Mouse (Mus musculus) kidney, postnatal 0 days (tissue): ENCODE measurements around the gene Laptm4a. TPM values are rescaled to one million over a fixed set of nuclear protein-coding genes. Genes with fewer than 3 reads are reported as not detected.

Experiments
- ATAC-seq: fragments of 200-750 bp; cut with Nextera tagmentation; replicated peaks from 2 replicates; pipeline ENCODE4 v1.8.0; 2017; ENCODE audit warnings: low read depth, moderate number of reproducible peaks, moderate TSS enrichment, moderate library complexity; ENCODE audit not compliant: low FRiP score
- DNase-seq: peaks from one replicate; pipeline ENCODE4 v3.0.0-alpha.2; 2016; ENCODE audit warnings: low spot score
- H3K27ac ChIP-seq: fragments of 300-500 bp; sonication (generic); 2 replicates; pipeline ENCODE4 v1.5.1; 2014; ENCODE audit warnings: mild to moderate bottlenecking
- H3K27me3 ChIP-seq: fragments of 300-500 bp; sonication (generic); 2 replicates; pipeline ENCODE4 v1.6.1; 2014; ENCODE audit warnings: low read length, mixed read lengths; ENCODE audit not compliant: insufficient read depth
- H3K36me3 ChIP-seq: fragments of 300-500 bp; sonication (generic); 2 replicates; pipeline ENCODE4 v1.6.1; 2014; ENCODE audit warnings: low read length, mixed read lengths; ENCODE audit not compliant: insufficient read depth
- H3K4me1 ChIP-seq: fragments of 300-500 bp; sonication (generic); replicated peaks from 2 replicates; pipeline ENCODE4 v1.6.1; 2014; ENCODE audit warnings: antibody characterized with exemption, low read length, mixed read lengths; ENCODE audit not compliant: insufficient read depth
- H3K4me2 ChIP-seq: fragments of 300-500 bp; sonication (generic); 2 replicates; pipeline ENCODE4 v1.6.1; 2014; ENCODE audit warnings: mild to moderate bottlenecking, low read length, moderate library complexity, mixed read lengths
- H3K4me3 ChIP-seq: fragments of 300-500 bp; sonication (generic); replicated peaks from 2 replicates; pipeline ENCODE4 v1.5.1; 2014; ENCODE audit warnings: low read depth, low read length
- H3K9ac ChIP-seq: fragments of 300-500 bp; sonication (generic); 2 replicates; pipeline ENCODE4 v1.6.1; 2014; ENCODE audit warnings: low read depth, low read length
- H3K9me3 ChIP-seq: fragments of 300-500 bp; sonication (generic); replicated peaks from 2 replicates; pipeline ENCODE4 v1.6.1; 2016; ENCODE audit warnings: low read length, inconsistent platforms, mixed read lengths
- CTCF ChIP-seq: IDR thresholded peaks from 2 replicates; pipeline ENCODE4 v1.5.1; 2016; ENCODE audit warnings: antibody characterized with exemption, low read depth, mild to moderate bottlenecking, moderate library complexity
- WGBS: fragments of 180-500 bp; shearing (Covaris S2); extraction: QIAGEN DNeasy Blood & Tissue Kit; methylation state at CpG from one replicate; pipeline ENCODE4 v1.1.7; 2014; 5-methylcytosine and 5-hydroxymethylcytosine counted together
- polyA plus RNA-seq: library from polyadenylated mRNA; unstranded; fragments of >200 nt; fragmentation: Nextera tagmentation; extraction: Ambion mirVana; gene quantifications from 2 replicates; pipeline ENCODE4 v1.2.1, GENCODE M21; 2015

Laptm4a gene
- polyA plus RNA-seq, 1 experiment from 2014 or later = 446 TPM

GRCm38 (mm10) chr12:8881736-8882135 lies 39.7 kb upstream of the Laptm4a start:
- H3K27ac ChIP-seq = no peak overlapping the region
- WGBS = 60% methylated on average over 4 of the region's 4 CpGs
- H3K4me2 ChIP-seq = no peak overlapping the region
- H3K9me3 ChIP-seq = no peaks in the 10 kb centered on the region
- H3K9ac ChIP-seq = no peak overlapping the region
- no peaks in the 10 kb centered on the region for H3K36me3 ChIP-seq
- DNase-seq (no peak), ATAC-seq (no peak)
- no peak overlapping the region for H3K4me3 ChIP-seq
- no peaks in the 10 kb centered on the region for H3K27me3 ChIP-seq
- H3K4me1 ChIP-seq = peaks cover 19% of the 10 kb centered on the region
- TF ChIP-seq CTCF = peak; percentile 57

DNA sequence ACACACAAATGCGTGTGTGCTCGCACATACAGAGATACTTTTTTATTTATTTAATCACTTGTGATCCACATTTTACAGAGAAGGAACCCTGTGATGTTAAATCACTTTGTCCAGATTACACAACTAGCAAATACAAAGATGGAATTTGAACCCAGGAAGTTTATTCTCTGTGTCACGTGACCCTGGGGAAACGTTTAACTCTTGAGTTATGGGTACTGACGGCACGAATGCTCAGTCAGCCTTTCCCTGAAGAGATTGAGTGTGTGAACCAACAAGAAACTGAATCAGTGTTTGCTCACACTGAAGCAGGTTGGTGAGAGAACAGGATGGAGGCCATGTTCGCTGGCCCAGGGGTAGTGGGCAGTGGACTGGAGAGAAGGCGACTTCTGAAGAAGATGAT lies 39.1 kb upstream of the Laptm4a start:
- Histone ChIP-seq H3K27me3 (no peaks in the 10 kb centered on the region), H3K9me3 (no peaks in the 10 kb centered on the region)
- no peak for DNase-seq

DNA sequence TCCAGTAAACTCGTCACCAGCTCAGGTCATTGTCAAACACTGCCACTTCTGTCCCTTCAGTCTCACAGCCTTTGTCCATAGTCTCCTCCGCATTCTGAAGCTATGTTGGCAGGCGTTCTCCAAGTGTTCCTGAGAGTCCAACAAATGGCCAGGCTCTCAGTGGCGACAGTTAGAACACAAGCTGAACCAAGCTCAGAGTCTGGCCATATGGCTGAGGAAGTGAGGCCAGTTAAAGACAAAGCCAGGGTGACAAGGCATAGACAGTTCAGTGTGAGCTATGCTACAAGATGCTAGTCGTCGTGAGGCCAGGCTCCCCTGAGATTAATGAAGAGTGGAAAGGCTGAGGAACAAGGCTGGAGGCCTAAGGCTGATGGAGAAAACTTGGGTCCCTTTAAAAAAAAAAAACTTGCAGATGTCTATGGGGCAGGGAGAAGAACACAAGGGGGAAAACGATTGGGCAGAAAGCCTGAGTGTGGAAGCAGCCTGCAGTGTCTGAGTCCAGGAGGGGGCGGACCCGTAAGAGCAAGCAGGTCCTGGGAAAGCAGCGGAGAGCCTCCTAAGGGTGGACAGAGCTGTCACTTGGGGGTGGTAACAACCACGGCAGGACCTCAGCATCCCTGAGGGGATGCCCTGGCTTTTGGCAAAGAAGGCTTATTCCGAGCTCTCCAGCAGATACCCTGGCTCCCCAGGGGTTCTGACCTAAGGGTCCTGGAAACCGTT lies 36.9 kb upstream of the Laptm4a start:
- Histone ChIP-seq H3K27ac (peak overlapping the region; percentile 54; the same call in 1 of the 2 replicates), H3K4me1 (peaks cover 15% of the 10 kb centered on the region), H3K27me3 (no peaks in the 10 kb centered on the region), H3K9ac (peak overlapping the region; percentile 44; the same call in 1 of the 2 replicates), H3K9me3 (no peaks in the 10 kb centered on the region), H3K36me3 (no peaks in the 10 kb centered on the region), H3K4me2 (peak overlapping the region; percentile 37), H3K4me3 (no peak overlapping the region)
- TF ChIP-seq CTCF = peak; percentile 55
- WGBS = 22% methylated on average over 13 of the region's 13 CpGs
- DNase-seq (peak; percentile 77), ATAC-seq (peak; percentile 57; the same call in 1 of the 2 replicates)

More for the DNA sequence above, 39.1 kb upstream of the Laptm4a start:
- peak; percentile 26; the same call in 1 of the 2 replicates for ATAC-seq
- Histone ChIP-seq H3K4me3 (no peak overlapping the region), H3K9ac (no peak overlapping the region), H3K27ac (no peak overlapping the region), H3K4me1 (peaks cover 15% of the 10 kb centered on the region), H3K36me3 (no peaks in the 10 kb centered on the region), H3K4me2 (no peak overlapping the region)
- no peak for TF ChIP-seq CTCF
- WGBS = 44% methylated on average over 8 of the region's 8 CpGs

DNA sequence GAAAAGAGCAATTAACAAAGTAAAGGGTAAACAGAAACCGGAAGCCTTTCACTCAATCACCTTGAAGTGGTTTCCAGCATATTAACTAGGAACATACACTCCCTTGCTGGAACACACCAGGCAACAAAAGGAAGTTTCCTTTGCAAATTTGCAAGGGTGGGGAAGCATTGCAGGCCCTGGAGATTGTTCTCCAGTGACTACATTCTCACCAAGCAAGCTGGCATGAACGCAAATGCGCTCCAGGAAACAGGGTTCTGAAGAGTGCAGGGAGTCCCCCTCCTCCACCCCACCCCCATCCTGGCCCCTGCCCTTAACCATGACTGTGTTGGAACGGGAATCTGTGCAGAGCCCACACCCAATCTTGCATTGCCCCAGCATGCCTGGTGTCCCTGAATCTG lies 36.3 kb upstream of the Laptm4a start:
- peak overlapping the region; percentile 44; the same call in 1 of the 2 replicates for H3K9ac ChIP-seq
- H3K9me3 ChIP-seq = no peaks in the 10 kb centered on the region
- H3K27me3 ChIP-seq = no peaks in the 10 kb centered on the region
- no peak overlapping the region for H3K4me3 ChIP-seq
- H3K36me3 ChIP-seq = no peaks in the 10 kb centered on the region
- peak overlapping the region; percentile 54; the same call in 1 of the 2 replicates for H3K27ac ChIP-seq
- 16% methylated on average over 4 of the region's 4 CpGs for WGBS
- peak overlapping the region; percentile 37 for H3K4me2 ChIP-seq
- no peak for TF ChIP-seq CTCF
- ATAC-seq (no peak), DNase-seq (no peak)
- peaks cover 15% of the 10 kb centered on the region for H3K4me1 ChIP-seq

DNA sequence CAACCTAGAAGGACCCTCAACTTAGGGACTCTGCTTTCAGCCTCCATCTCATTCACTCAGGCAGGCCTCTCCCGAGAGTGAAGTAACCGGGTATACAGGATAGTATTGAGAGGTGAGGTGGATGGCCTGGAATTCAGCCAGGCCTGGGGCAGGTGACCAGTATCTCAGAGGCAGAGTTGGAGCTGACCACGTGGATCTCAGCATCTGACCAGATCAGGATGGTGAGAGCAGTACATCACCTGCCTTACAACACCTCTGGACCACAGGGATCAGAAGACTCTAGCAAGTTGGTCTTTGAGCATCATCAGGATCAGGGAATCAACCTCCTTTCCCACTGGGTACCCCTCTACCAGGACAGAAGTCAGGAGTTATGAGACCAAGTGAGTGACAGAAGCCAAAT lies 35.5 kb upstream of the Laptm4a start:
- no peaks in the 10 kb centered on the region for H3K36me3 ChIP-seq
- no peak for TF ChIP-seq CTCF

DNA sequence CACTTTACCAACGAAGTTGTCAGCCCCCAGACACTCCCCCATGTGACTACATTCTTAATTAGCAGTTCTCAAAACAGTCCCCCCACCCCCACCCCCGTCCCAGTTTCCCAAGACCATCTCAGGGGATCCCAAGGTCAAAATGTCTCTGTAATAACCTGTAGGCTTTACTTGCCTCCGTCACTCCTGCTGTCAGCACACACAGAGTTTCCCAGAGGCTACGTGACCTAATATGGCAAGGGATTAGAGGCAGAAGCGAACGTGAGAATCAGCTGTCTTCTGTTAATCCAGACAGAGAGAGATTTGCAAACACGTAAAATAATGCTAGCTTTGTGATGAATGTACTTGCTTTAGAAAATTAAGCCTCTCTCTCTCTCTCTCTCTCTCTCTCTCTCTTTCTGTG lies 33.0 kb upstream of the Laptm4a start:
- Histone ChIP-seq H3K4me1 (peaks cover 15% of the 10 kb centered on the region), H3K9me3 (no peaks in the 10 kb centered on the region), H3K9ac (no peak overlapping the region), H3K27me3 (no peaks in the 10 kb centered on the region), H3K4me2 (no peak overlapping the region), H3K36me3 (no peaks in the 10 kb centered on the region), H3K27ac (no peak overlapping the region), H3K4me3 (no peak overlapping the region)
- 54% methylated on average over 7 of the region's 7 CpGs for WGBS
- no peak for TF ChIP-seq CTCF
- ATAC-seq (no peak), DNase-seq (no peak)

More for the DNA sequence above, 35.5 kb upstream of the Laptm4a start:
- ATAC-seq (no peak), DNase-seq (no peak)
- Histone ChIP-seq H3K4me1 (peaks cover 15% of the 10 kb centered on the region), H3K9ac (no peak overlapping the region), H3K27me3 (no peaks in the 10 kb centered on the region), H3K9me3 (no peaks in the 10 kb centered on the region), H3K4me3 (no peak overlapping the region), H3K4me2 (no peak overlapping the region), H3K27ac (no peak overlapping the region; the same call in 1 of the 2 replicates)
- 61% methylated on average over 3 of the region's 3 CpGs for WGBS
